Mouse (Mus musculus) right cerebral cortex, postnatal 10 days (tissue): ENCODE results near the gene Tac4.

Experiments
- DNase-seq, 2 experiments: peaks; one replicate each; pipeline ENCODE4 v3.0.0; 2021; ENCODE audit warnings: low spot score in 2 of 2

Gene Tac4

DNA sequence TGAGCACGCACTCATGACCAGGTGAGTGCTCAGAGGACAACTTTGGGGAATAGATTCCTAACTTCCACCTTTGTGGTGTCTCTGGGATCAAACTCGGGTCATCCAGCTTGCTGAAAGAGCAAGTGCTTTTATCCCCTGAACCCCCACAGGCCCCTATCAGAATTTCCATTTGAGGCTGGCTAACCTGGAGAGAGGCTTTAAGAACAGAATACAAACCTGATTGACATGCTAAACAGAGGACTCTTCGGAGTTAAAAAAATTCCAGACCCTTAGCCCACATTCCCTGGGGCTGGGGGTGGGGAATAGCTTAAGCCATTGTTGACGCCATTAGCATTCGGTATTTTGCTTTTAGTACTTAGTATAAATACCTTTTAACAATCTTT is 50.1 kb downstream of the Tac4 start:
- no peak for DNase-seq

DNA sequence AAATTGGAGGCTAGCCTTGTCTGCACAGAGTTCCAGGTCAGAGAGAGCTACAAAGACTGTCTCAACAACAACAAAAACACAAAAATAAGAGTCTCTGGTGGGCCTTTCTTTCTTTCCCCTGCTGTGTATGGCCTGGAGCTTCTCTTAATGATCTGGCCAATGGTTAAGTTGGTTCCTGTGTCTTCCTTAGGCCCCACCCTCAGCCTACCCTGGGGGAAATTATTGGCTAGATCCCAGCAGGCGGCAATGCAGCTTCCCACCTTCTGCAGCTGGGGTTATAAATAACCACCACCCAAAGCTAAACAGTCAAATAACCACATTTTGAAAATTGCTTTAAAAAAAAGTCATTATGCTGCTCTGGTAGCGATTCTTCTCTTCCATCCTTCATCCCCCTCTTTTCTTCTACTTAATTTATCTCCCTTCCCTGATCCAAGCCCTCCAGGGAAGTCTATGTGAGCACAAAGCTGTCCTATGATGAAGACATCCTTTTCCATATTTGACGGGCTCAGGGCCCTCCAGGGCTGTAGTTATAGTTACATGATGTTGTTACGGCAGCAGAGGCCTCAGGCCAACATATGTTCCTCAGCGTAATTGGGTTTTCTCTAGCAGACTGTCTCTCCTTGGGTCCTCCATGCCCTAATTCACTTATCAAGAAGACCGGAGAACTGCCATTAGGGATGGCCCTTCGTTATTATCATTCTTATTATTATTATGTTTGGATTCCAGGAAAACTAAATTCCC is 54.1 kb downstream of the Tac4 start:
- no peak for DNase-seq

DNA sequence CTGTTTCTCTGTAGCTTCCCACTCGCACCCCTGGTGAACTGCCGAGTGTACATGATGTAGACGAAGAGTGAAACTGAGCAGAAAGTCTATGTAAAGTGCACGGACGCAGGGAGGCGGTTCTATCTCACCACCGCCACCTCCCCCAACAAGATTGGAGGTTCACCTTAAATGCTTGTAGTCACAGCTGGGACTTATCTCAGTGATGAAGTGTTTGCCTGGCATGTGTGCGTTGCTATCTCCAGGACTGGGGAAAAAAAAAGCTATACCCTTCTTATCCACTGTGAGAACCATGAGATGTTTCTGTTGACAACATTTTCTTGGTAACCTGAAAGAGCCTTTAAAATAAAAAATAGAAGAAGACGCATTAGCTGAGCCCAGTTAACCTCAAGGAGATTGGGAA is 56.8 kb downstream of the Tac4 start:
- DNase-seq, result no peak
